Mouse (Mus musculus) liver, adult 2 months (tissue): ENCODE measurements around the gene Bcl11a.

Source experiments
- CTCF ChIP-seq: fragments of 200-500 bp; IDR thresholded peaks from 2 replicates; pipeline ENCODE4 v1.5.1; 2011; ENCODE audit warnings: low read depth, low read length, control low read depth
- POLR2A ChIP-seq: fragments of 200-500 bp; IDR thresholded peaks from 2 replicates; pipeline ENCODE4 v1.6.1; 2011; ENCODE audit warnings: low read length, control low read depth; ENCODE audit not compliant: insufficient read depth; ENCODE audit errors: extremely low read depth

DNA sequence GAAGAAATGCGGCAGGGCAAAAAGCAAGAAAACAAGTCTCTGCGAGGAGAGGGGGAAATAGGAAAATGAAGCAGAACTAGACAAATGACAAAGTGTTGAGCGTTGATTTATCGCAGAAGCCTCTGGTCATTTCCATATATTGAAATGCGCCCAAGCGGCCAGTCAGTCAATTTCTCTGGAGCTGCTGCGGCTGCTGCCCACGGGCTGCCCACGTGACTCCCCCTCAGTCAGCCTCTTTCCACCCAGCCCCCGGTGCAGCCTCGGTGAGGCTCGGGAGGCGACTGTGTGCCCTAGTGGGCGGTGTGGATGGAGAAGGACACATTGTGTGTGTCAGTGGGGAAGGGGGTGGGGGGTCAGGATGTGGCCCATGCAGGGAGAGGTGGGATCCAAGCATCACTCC is 16.0 kb upstream of the Bcl11a start:
- TF ChIP-seq POLR2A (no peak), CTCF (no peak)
